Mouse (Mus musculus): ENCODE measurements around the gene Polr3k. TPM values are rescaled to one million over a fixed set of nuclear protein-coding genes. Genes with fewer than 3 reads are reported as not detected.

Polr3k gene
- 10 to 100 TPM; 28.5 to 31.9 TPM for total RNA-seq (2021)
- long read RNA-seq, experiment 1, transcript Polr3k-201 (3 exons, 2,948 nt), result major isoform, 69 of 74 reads
- long read RNA-seq, experiment 1, partial matches to known transcripts, result 2 of 74 reads
- long read RNA-seq, experiment 1, other reads (novel, unspliced or antisense), result 3 of 74 reads
- long read RNA-seq, experiment 2, transcript Polr3k-201 (3 exons, 2,948 nt), result major isoform, 50 of 53 reads
- long read RNA-seq, experiment 2, partial matches to known transcripts, result 2 of 53 reads
- long read RNA-seq, experiment 2, other reads (novel, unspliced or antisense), result 1 of 53 reads

GRCm38 (mm10) chr2:181863791-181864535 lies at the start of gene Polr3k:
TSS of gene Polr3k (plus strand) at chr2:181864337.
- peak; percentile 95 to 98 for DNase-seq (ENCODE audit: low spot score in 2 of 2)

DNA sequence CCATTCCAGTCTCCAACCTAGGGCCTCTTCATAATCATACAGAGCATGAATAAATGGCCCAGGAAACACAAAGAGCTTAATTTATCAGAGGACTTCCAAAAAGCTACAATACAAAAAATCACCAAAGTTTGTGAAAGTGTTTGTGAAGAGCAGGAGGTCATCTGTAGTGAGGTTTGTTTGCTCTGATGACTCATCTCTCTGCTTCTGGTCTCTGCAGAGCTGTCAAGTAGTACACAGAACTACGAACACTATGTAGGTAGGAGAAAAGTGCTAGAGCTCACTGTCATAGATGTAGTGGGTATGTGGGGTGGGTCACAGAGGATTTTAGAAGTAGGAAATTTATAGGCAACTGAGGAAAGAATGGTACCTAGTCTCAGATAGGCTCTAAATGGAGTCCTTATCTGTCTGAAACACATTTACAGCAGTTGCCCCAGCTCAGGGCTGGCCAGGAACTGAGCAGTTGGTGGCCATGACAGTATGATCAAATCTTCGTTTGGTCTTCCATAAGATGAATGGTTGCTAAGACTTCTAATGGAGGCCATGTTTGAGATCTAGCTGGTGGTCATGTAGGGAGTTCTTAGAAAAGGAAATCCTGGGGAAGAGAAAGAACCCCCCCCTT lies 35.0 kb upstream of the Polr3k start:
- DNase-seq (ENCODE audit: low spot score in 2 of 2), result no peak

- no peak for DNase-seq (ENCODE audit: low spot score in 2 of 2)
Observed at GRCm38 (mm10) chr2:181832745-181833144, 31.4 kb upstream of the Polr3k start.

- DNase-seq (ENCODE audit: low spot score in 2 of 2), result peak; percentile 91 to 95
Observed at GRCm38 (mm10) chr2:181837372-181838292, 26.5 kb upstream of the Polr3k start, which contains the start of gene Pcmtd2. TSS of gene Pcmtd2 (plus strand) at chr2:181837854.

DNA sequence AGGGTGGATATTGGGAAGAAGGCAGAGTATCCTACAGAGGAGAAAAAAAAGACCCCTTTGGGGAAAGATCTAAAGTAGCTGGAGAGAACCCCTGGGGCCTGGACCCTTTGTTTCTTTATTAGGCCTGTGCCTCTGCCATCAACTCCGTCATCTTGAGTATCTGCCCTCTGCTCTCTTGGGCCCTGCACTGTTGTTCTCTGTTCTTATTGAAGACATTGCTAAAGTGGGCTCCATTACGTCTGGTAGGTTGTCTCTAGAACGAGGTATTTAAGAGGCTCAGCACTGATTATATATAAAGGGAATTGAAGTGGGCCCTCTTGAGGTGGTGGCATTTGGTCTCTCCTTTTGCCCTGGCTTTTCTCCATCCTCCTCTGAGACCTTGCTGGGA lies 25.9 kb upstream of the Polr3k start:
- no peak for DNase-seq (ENCODE audit: low spot score in 2 of 2)

- DNase-seq (ENCODE audit: low spot score in 2 of 2), result no peak
Observed at GRCm38 (mm10) chr2:181845709-181846394, 18.3 kb upstream of the Polr3k start.

GRCm38 (mm10) chr2:181864536-181864860 lies 361 bp downstream of the Polr3k start:
- DNase-seq (ENCODE audit: low spot score in 2 of 2), result no peak

DNA sequence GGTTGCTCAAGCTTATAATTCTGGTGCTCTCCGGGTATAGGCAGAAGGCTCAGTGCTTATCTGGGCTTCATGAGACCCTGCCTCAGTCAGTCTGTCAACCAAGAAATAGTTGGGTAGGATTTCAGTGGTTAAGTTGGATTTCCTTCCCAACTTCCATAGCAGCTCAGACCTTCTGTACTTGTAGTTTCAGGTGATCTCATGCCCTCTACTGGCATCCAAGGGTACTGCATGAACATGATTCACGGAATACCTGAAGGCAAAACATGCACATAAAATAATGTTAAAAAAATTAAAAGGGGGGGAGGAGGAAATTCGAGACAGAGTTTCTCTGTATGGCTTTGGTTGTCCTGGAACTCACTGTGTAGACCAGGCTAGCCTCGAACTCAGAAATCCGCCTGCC lies 2.8 kb downstream of the Polr3k start:
- peak; percentile 68 to 81 for DNase-seq (ENCODE audit: low spot score in 2 of 2)

DNA sequence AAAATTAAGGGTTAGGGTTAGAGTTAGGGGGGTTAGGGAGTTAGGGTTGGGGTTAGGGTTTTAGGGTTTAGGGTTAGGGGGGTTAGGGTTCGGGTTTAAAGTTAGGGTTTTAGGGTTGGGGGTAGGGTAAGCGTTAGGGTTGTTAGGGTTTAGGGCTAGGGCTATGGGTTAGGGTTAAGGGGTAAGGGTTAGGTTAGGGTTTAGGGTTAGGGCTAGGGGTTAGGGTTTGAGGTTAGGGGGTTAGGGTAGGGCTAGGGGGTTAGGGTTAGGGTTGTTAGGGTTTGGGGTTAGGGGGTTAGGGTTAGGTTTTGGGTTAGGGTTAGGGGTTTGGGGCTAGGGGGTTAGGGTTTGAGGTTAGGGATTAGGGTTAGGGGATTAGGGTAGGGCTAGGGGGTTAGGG lies 6.9 kb downstream of the Polr3k start:
- DNase-seq (ENCODE audit: low spot score in 2 of 2), result no peak

- no peak for DNase-seq (ENCODE audit: low spot score in 2 of 2)
Observed at GRCm38 (mm10) chr2:181878903-181879302, 14.8 kb downstream of the Polr3k start.

- no peak for DNase-seq (ENCODE audit: low spot score in 2 of 2)
Observed at GRCm38 (mm10) chr2:181883022-181883749, 19.0 kb downstream of the Polr3k start.

DNA sequence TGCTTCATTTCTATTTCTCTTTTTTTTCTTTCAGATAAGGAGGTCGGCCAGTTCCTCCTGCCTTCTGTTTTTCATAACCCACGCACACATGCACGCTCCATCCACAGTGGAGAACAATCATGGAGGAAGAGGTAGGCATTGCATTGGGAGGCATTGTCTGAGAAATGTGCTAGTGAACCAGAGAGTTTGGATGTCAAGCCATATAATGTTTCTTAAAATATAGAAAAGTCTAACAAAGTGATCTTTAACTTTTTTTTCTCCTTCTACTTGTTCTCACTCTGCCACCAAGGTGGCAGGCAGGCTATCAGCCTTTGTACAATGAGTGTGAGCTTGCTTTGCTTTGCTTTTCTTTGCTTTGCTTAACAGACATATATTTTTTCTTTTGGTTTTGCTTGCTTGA lies 53.7 kb downstream of the Polr3k start:
- no peak for DNase-seq (ENCODE audit: low spot score in 2 of 2)

GRCm38 (mm10) chr2:181918501-181918900 lies 54.4 kb downstream of the Polr3k start:
- peak; percentile 8 to 19 for DNase-seq (ENCODE audit: low spot score in 2 of 2)

Other genes with a start within 250 kb of the Polr3k start
- under 1 TPM; 0.67 to 0.80 TPM for gene Gm29797, start 207.3 kb upstream of the Polr3k start, total RNA-seq (2021)
- gene Sox18, start 192.7 kb upstream of the Polr3k start, total RNA-seq (2021), result 10 to 100 TPM; 14.2 to 14.3 TPM
- 10 to 100 TPM; 58.3 to 59.3 TPM for gene Tcea2, start 184.0 kb upstream of the Polr3k start, total RNA-seq (2021)
- 10 to 100 TPM; 29.3 to 30.7 TPM for gene Rgs19, start 170.4 kb upstream of the Polr3k start, total RNA-seq (2021)
- not detected for gene Lkaaear1, start 165.9 kb upstream of the Polr3k start, total RNA-seq (2021)
- gene Oprl1, start 149.3 kb upstream of the Polr3k start, total RNA-seq (2021), result 10 to 100 TPM; 57.5 to 61.9 TPM
- 10 to 100 TPM; 10.4 to 15.5 TPM for gene Myt1, start 101.0 kb upstream of the Polr3k start, total RNA-seq (2021)
- gene Pcmtd2, start 26.5 kb upstream of the Polr3k start, total RNA-seq (2021), result 10 to 100 TPM; 81.2 to 83.6 TPM
- not detected for gene Gm14496, start 126.8 kb downstream of the Polr3k start, total RNA-seq (2021)

Measured in left cerebral cortex, adult 18-20 months (tissue).